Mouse (Mus musculus) testis, postnatal 14 days (tissue): ENCODE results near the gene Gm28845.
"Not testable (repeated sequence)": the region's sequence is repeated elsewhere in the genome, so short reads cannot be mapped to it uniquely, and the experiment has no call there.

Experiments used
- DNase-seq: peaks from one replicate; pipeline ENCODE4 v3.0.0; 2021; ENCODE audit warnings: low spot score

Gene Gm28845

GRCm38 (mm10) chr1:65107654-65108279, 11.6 kb downstream of the Gm28845 start:
- no peak for DNase-seq

- no peak for DNase-seq
Measured at GRCm38 (mm10) chr1:65103273-65103672, 16.1 kb downstream of the Gm28845 start, which contains the start of gene Cryga. TSS of gene Cryga (minus strand) at chr1:65103373.

GRCm38 (mm10) chr1:65096953-65097352, 22.4 kb downstream of the Gm28845 start:
- DNase-seq, result no peak

- no peak for DNase-seq
Measured at GRCm38 (mm10) chr1:65091566-65091965, 27.8 kb downstream of the Gm28845 start.

- no peak for DNase-seq
Measured at GRCm38 (mm10) chr1:65090370-65090769, 29.0 kb downstream of the Gm28845 start.

GRCm38 (mm10) chr1:65088567-65089356, 30.6 kb downstream of the Gm28845 start:
- DNase-seq, result no peak

GRCm38 (mm10) chr1:65082188-65082587, 37.2 kb downstream of the Gm28845 start, which contains the start of gene Crygb:
TSS of gene Crygb (minus strand) at chr1:65082288.
- no peak for DNase-seq

- no peak for DNase-seq
Measured at GRCm38 (mm10) chr1:65075607-65076006, 43.8 kb downstream of the Gm28845 start.

GRCm38 (mm10) chr1:65073589-65073988, 45.8 kb downstream of the Gm28845 start, which contains the start of gene Crygc:
TSS of gene Crygc (minus strand) at chr1:65073689.
- DNase-seq, result no peak

- no peak for DNase-seq
Measured at GRCm38 (mm10) chr1:65067842-65068241, 51.5 kb downstream of the Gm28845 start.

- no peak for DNase-seq
Measured at GRCm38 (mm10) chr1:65064201-65064600, 55.2 kb downstream of the Gm28845 start.

GRCm38 (mm10) chr1:65063352-65063751, 56.0 kb downstream of the Gm28845 start, which contains the start of gene Crygd:
TSS of gene Crygd (minus strand) at chr1:65063452.
- no peak for DNase-seq

GRCm38 (mm10) chr1:65052140-65052539, 67.2 kb downstream of the Gm28845 start:
- DNase-seq, result no peak

- DNase-seq, result no peak
Measured at GRCm38 (mm10) chr1:65051696-65052095, 67.7 kb downstream of the Gm28845 start.

- not testable (repeated sequence) for DNase-seq
Measured at GRCm38 (mm10) chr1:65050952-65051351, 68.4 kb downstream of the Gm28845 start, which contains the start of gene Cryge. TSS of gene Cryge (minus strand) at chr1:65051149.
